Mouse (Mus musculus): Measurements from ENCODE around the gene Sema3c. TPM values are rescaled to one million over a fixed set of nuclear protein-coding genes. Genes with fewer than 3 reads are reported as not detected.
A peak's percentile ranks its signal among the peaks of the same experiment; 100 is the strongest.
"Not testable (repeated sequence)": the region's sequence is repeated elsewhere in the genome, so short reads cannot be mapped to it uniquely, and the experiment has no call there.

The Sema3c gene
- 13.3 and 19.0 TPM in 2 replicates for polyA plus RNA-seq (2015; fragmentation: Nextera tagmentation; extraction: Ambion mirVana)

- Histone ChIP-seq H3K9me3 (ENCODE audit: control insufficient read depth, low read length) (no peaks in the 10 kb centered on the region), H3K27ac (ENCODE audit: low read depth, low read length) (no peak within 1 kb of the TSS; the same call in 1 of the 2 replicates), H3K27me3 (replicated peaks; ENCODE audit: control insufficient read depth, insufficient read depth, low read length) (no peaks in the 10 kb centered on the region), H3K9ac (ENCODE audit: low read depth, low read length) (peak within 1 kb of the TSS; percentile 71), H3K36me3 (ENCODE audit: control insufficient read depth, insufficient read depth, low read length) (no peaks in the 10 kb centered on the region), H3K4me1 (ENCODE audit: control insufficient read depth, insufficient read depth, low read depth, low read length) (peaks cover 2% of the 10 kb centered on the region), H3K4me3 (ENCODE audit: low read length) (peak within 1 kb of the TSS; percentile 65), H3K4me2 (ENCODE audit: low read length) (peak within 1 kb of the TSS; percentile 67)
- under 1% methylated on average over 16 of the region's 16 CpGs for WGBS
- ATAC-seq, result no peak; the same call in 1 of the 2 replicates
Observed at GRCm38 (mm10) chr5:17573694-17574380, at the start of gene Sema3c. TSS of gene Sema3c (plus strand) at chr5:17574281.

DNA sequence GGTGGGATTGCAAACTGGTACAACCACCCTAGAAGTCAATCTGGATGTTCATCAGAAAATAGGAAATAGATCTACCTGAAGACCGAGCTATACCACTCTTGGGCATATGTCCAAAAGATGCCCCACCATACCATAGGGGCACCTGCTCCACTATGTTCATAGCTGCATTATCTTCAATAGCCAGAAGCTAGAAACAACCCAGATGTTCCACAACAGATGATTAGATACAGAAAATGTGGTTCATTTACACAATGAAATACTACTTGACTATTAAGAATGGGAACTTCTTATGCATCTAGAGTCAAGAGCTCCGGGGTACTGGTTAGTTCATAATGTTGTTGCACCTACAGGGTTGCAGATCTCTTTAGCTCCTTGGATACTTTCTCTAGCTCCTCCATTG, 42.9 kb upstream of the Sema3c start:
- H3K9me3 ChIP-seq (ENCODE audit: control insufficient read depth, low read length); H3K4me1 ChIP-seq (ENCODE audit: control insufficient read depth, insufficient read depth, low read depth, low read length); H3K9ac ChIP-seq (ENCODE audit: low read depth, low read length); ATAC-seq; H3K27ac ChIP-seq (ENCODE audit: low read depth, low read length); H3K36me3 ChIP-seq (ENCODE audit: control insufficient read depth, insufficient read depth, low read length); H3K4me2 ChIP-seq (ENCODE audit: low read length); H3K4me3 ChIP-seq (ENCODE audit: low read length); H3K27me3 ChIP-seq (replicated peaks; ENCODE audit: control insufficient read depth, insufficient read depth, low read length): not testable (repeated sequence)
- WGBS, result 85% methylated on average over 2 of the region's 2 CpGs

DNA sequence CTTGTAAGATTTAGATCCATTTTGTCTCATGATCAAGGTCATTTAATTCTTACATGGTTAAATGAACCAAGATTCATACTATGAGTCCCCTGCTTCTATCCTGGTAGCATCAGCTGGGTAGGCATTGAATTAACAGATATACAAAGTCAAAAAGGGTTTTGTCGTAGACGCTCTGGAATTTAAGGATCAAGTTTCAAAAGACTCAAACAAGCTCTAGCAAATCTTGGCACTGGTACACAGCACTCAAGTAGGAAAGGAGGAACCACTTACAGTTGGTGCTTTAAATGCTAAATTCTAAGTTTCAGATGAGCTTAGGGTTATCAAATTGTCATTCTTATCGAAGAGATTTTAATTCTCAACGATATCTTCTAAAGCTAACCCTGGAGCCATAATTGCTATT, 30.9 kb upstream of the Sema3c start:
- no peak overlapping the region for H3K27ac ChIP-seq (ENCODE audit: low read depth, low read length)
- H3K36me3 ChIP-seq (ENCODE audit: control insufficient read depth, insufficient read depth, low read length), result no peaks in the 10 kb centered on the region
- H3K4me2 ChIP-seq (ENCODE audit: low read length), result no peak overlapping the region
- H3K27me3 ChIP-seq (replicated peaks; ENCODE audit: control insufficient read depth, insufficient read depth, low read length), result no peaks in the 10 kb centered on the region
- no peak overlapping the region for H3K4me3 ChIP-seq (ENCODE audit: low read length)
- no peaks in the 10 kb centered on the region for H3K4me1 ChIP-seq (ENCODE audit: control insufficient read depth, insufficient read depth, low read depth, low read length)
- no peak overlapping the region for H3K9ac ChIP-seq (ENCODE audit: low read depth, low read length)
- no peak for ATAC-seq
- 79% methylated on average over 4 of the region's 4 CpGs for WGBS
- H3K9me3 ChIP-seq (ENCODE audit: control insufficient read depth, low read length), result no peaks in the 10 kb centered on the region

DNA sequence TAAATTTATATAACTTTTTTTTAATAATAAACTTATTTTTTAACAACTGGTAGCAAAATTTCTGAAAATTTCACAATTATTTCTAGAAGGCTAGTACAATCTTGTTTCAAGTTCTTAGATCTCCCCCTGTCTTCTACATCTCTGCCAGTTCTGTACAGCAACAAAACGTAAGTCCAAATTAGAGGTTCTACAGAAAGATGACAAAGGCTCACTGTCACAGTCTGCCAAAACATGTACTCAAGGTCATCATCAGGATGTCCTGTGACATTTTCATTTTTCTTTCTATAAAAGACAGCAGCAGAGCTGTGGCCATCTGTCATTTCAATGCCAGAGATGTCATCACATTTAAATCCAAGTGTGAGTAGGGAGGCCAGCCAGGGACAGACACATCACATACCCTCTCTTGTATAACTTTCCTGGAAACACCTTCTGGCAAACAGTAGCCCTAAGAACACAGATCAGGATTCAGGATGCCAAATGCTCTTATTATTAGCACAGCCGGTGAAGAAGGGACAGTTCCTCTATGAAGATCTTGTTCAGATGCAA, 29.1 kb upstream of the Sema3c start:
- H3K36me3 ChIP-seq (ENCODE audit: control insufficient read depth, insufficient read depth, low read length), result no peaks in the 10 kb centered on the region
- H3K27ac ChIP-seq (ENCODE audit: low read depth, low read length), result no peak overlapping the region
- H3K9me3 ChIP-seq (ENCODE audit: control insufficient read depth, low read length), result no peaks in the 10 kb centered on the region
- no peaks in the 10 kb centered on the region for H3K4me1 ChIP-seq (ENCODE audit: control insufficient read depth, insufficient read depth, low read depth, low read length)
- ATAC-seq, result no peak
- H3K4me2 ChIP-seq (ENCODE audit: low read length), result no peak overlapping the region
- H3K27me3 ChIP-seq (replicated peaks; ENCODE audit: control insufficient read depth, insufficient read depth, low read length), result no peaks in the 10 kb centered on the region
- no peak overlapping the region for H3K4me3 ChIP-seq (ENCODE audit: low read length)
- 75% methylated on average over 2 of the region's 2 CpGs for WGBS
- H3K9ac ChIP-seq (ENCODE audit: low read depth, low read length), result no peak overlapping the region

- no peak for ATAC-seq
Observed at GRCm38 (mm10) chr5:17551693-17552092, 22.4 kb upstream of the Sema3c start.

DNA sequence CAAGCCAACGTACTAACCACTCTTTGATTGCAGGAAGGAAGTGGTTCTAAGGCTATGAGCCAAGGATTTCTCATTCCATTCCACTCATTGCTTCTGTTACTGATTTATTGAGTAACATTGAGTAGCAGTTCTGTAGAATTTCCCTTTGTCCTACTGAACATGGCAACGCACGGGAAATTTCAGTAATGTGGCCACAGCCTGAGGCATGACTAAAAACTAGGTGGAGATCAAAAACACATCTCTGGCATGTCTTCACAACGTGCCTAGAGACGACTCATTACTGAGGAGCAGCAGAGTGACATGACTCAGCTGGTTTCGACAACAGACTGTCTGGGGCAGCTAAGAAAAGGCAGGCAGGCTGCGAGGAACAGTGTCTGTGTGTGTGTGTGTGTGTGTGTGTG, 18.0 kb upstream of the Sema3c start:
- Histone ChIP-seq H3K27ac (ENCODE audit: low read depth, low read length) (no peak overlapping the region), H3K27me3 (replicated peaks; ENCODE audit: control insufficient read depth, insufficient read depth, low read length) (no peaks in the 10 kb centered on the region), H3K4me2 (ENCODE audit: low read length) (0 out of 2 replicates have a peak overlapping the region, but pooled peaks have one; percentile 15), H3K4me1 (ENCODE audit: control insufficient read depth, insufficient read depth, low read depth, low read length) (no peaks in the 10 kb centered on the region), H3K9me3 (ENCODE audit: control insufficient read depth, low read length) (no peaks in the 10 kb centered on the region), H3K36me3 (ENCODE audit: control insufficient read depth, insufficient read depth, low read length) (no peaks in the 10 kb centered on the region), H3K9ac (ENCODE audit: low read depth, low read length) (no peak overlapping the region), H3K4me3 (ENCODE audit: low read length) (no peak overlapping the region)
- peak; percentile 73 for ATAC-seq
- 31% methylated on average over 7 of the region's 7 CpGs for WGBS

More at GRCm38 (mm10) chr5:17551693-17552092, 22.4 kb upstream of the Sema3c start:
- no peaks in the 10 kb centered on the region for H3K9me3 ChIP-seq (ENCODE audit: control insufficient read depth, low read length)
- H3K36me3 ChIP-seq (ENCODE audit: control insufficient read depth, insufficient read depth, low read length), result no peaks in the 10 kb centered on the region
- H3K27me3 ChIP-seq (replicated peaks; ENCODE audit: control insufficient read depth, insufficient read depth, low read length), result no peaks in the 10 kb centered on the region
- no peak overlapping the region for H3K4me3 ChIP-seq (ENCODE audit: low read length)
- H3K9ac ChIP-seq (ENCODE audit: low read depth, low read length), result no peak overlapping the region
- WGBS, result 36% methylated on average over 3 of the region's 3 CpGs
- no peaks in the 10 kb centered on the region for H3K4me1 ChIP-seq (ENCODE audit: control insufficient read depth, insufficient read depth, low read depth, low read length)
- H3K27ac ChIP-seq (ENCODE audit: low read depth, low read length), result no peak overlapping the region
- H3K4me2 ChIP-seq (ENCODE audit: low read length), result no peak overlapping the region

DNA sequence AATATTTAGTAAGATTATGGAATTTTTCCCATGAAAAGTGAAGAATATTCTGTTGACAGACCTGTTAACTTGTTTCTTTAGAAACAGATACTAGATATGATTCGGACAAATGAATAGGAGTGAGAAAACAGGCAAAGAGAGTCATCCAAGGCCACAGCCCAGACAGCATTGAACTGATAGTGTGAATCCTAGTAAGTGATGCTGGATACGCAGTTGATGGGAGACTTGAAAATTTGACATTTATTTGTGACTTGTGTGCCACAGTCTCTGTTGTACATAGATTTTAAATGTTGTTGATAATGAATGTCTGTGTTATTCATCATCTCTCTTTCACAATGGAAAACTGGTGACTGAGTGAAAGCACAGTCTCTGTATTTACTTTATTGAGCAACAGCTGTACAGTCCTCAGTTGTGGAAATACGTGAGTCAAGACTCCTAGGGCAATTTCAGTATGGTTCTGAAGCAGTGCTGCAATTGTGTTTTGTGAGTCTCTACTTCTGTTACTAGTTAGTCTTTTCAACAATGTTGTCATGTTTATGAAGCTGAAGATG, 17.3 kb upstream of the Sema3c start:
- ATAC-seq, result no peak
- Histone ChIP-seq H3K4me1 (ENCODE audit: control insufficient read depth, insufficient read depth, low read depth, low read length) (no peaks in the 10 kb centered on the region), H3K9me3 (ENCODE audit: control insufficient read depth, low read length) (no peaks in the 10 kb centered on the region), H3K4me2 (ENCODE audit: low read length) (no peak overlapping the region), H3K4me3 (ENCODE audit: low read length) (no peak overlapping the region), H3K9ac (ENCODE audit: low read depth, low read length) (no peak overlapping the region), H3K27ac (ENCODE audit: low read depth, low read length) (no peak overlapping the region), H3K27me3 (replicated peaks; ENCODE audit: control insufficient read depth, insufficient read depth, low read length) (no peaks in the 10 kb centered on the region), H3K36me3 (ENCODE audit: control insufficient read depth, insufficient read depth, low read length) (no peaks in the 10 kb centered on the region)
- WGBS, result 83% methylated on average over 3 of the region's 3 CpGs

- Histone ChIP-seq H3K4me1 (ENCODE audit: control insufficient read depth, insufficient read depth, low read depth, low read length) (peaks cover 2% of the 10 kb centered on the region), H3K4me3 (ENCODE audit: low read length) (no peak overlapping the region), H3K4me2 (ENCODE audit: low read length) (no peak overlapping the region), H3K9ac (ENCODE audit: low read depth, low read length) (no peak overlapping the region), H3K27me3 (replicated peaks; ENCODE audit: control insufficient read depth, insufficient read depth, low read length) (no peaks in the 10 kb centered on the region), H3K36me3 (ENCODE audit: control insufficient read depth, insufficient read depth, low read length) (no peaks in the 10 kb centered on the region), H3K9me3 (ENCODE audit: control insufficient read depth, low read length) (no peaks in the 10 kb centered on the region), H3K27ac (ENCODE audit: low read depth, low read length) (no peak overlapping the region)
- ATAC-seq, result no peak
- 90% methylated on average over 6 of the region's 6 CpGs for WGBS
Observed at GRCm38 (mm10) chr5:17571571-17571970, 2.5 kb upstream of the Sema3c start.

GRCm38 (mm10) chr5:17574413-17575182, 517 bp downstream of the Sema3c start:
- H3K27ac ChIP-seq (ENCODE audit: low read depth, low read length), result no peak overlapping the region; the same call in 1 of the 2 replicates
- ATAC-seq, result peak; percentile 96
- H3K4me2 ChIP-seq (ENCODE audit: low read length), result peak overlapping the region; percentile 67
- H3K9ac ChIP-seq (ENCODE audit: low read depth, low read length), result peak overlapping the region; percentile 71
- no peaks in the 10 kb centered on the region for H3K36me3 ChIP-seq (ENCODE audit: control insufficient read depth, insufficient read depth, low read length)
- WGBS, result under 1% methylated on average over 53 of the region's 59 CpGs
- H3K9me3 ChIP-seq (ENCODE audit: control insufficient read depth, low read length), result no peaks in the 10 kb centered on the region
- no peaks in the 10 kb centered on the region for H3K27me3 ChIP-seq (replicated peaks; ENCODE audit: control insufficient read depth, insufficient read depth, low read length)
- peak overlapping the region; percentile 65 for H3K4me3 ChIP-seq (ENCODE audit: low read length)
- H3K4me1 ChIP-seq (ENCODE audit: control insufficient read depth, insufficient read depth, low read depth, low read length), result peaks cover 2% of the 10 kb centered on the region
